Mouse (Mus musculus): Measurements from ENCODE around the gene Xirp2. TPM values are rescaled to one million over a fixed set of nuclear protein-coding genes. Genes with fewer than 3 reads are reported as not detected.

Gene Xirp2
- total and polyA plus RNA-seq, 2 experiments from 2014 or later = not detected

DNA sequence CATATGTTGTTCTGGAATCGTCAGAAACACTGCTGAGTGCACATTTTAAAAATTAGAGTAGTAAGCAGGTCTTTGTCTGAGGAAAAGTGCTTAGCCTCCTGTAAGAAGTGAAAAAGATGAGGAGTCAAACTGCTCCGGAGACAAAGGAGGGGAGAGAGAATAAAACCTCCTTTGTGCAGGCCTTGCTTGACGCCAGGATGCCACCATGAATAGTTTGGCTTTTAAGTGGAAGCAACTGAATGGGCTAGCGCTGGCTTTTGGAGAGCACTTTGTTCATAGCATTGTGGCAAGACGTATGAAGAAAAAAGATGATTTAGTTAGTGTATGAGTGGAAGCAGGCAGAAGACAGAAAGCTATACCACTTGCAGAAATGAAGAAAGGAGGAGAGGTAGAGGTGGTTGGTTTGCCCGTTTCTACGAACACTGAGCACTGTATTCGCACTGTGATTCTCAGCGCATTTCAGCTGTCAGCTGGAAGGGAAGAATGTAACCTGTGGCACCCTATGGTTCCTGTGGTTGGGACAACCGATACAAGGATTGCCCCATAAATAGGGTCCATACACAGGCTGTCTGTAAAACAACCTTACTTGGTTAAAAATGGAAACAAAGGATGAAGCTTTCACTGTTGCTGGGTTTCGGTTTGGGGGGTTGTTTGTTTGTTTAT is 42.8 kb downstream of the Xirp2 start:
- no peak overlapping the region for H3K4me2 ChIP-seq (ENCODE audit: low read depth)
- no peaks in the 10 kb centered on the region for H3K4me1 ChIP-seq (ENCODE audit: insufficient read depth)
- no peak overlapping the region for H3K9ac ChIP-seq
- ATAC-seq = peak; percentile 14; the same call in 1 of the 2 replicates
- H3K27ac ChIP-seq (ENCODE audit: low read depth, low read length) = no peak overlapping the region
- H3K27me3 ChIP-seq (ENCODE audit: insufficient read depth, low read length) = no peaks in the 10 kb centered on the region
- no peak for DNase-seq
- H3K36me3 ChIP-seq (ENCODE audit: insufficient read depth) = no peaks in the 10 kb centered on the region
- no peaks in the 10 kb centered on the region for H3K9me3 ChIP-seq (ENCODE audit: low read length)
- TF ChIP-seq CTCF (IDR thresholded peaks at IDR 0.05; ENCODE audit: low read depth) = no peak
- 20% methylated on average over 11 of the region's 11 CpGs for WGBS
- H3K4me3 ChIP-seq (ENCODE audit: low read depth, low read length) = no peak overlapping the region

DNA sequence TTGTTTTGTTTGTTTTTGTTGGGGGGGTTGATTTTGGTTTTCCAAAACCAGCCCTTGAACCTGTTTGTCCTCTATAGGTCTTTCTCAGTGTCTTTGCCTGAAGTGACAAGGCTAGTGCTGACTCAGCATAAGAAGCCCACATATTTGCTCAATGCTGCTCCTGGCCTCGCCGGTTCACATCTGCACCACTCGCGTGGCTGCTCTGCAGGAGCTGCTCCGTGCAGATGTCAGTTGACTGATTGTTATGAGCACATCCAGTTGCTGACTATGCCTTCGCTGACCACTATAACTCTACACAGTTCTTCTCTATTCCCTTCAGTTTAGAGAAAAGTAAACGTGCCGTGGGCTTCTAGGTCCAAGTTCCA is 43.3 kb downstream of the Xirp2 start:
- no peak for TF ChIP-seq CTCF (IDR thresholded peaks at IDR 0.05; ENCODE audit: low read depth)
- Histone ChIP-seq H3K4me1 (ENCODE audit: insufficient read depth) (no peaks in the 10 kb centered on the region), H3K4me2 (ENCODE audit: low read depth) (no peak overlapping the region), H3K9me3 (ENCODE audit: low read length) (no peaks in the 10 kb centered on the region), H3K36me3 (ENCODE audit: insufficient read depth) (no peaks in the 10 kb centered on the region), H3K27me3 (ENCODE audit: insufficient read depth, low read length) (no peaks in the 10 kb centered on the region), H3K9ac (no peak overlapping the region), H3K4me3 (ENCODE audit: low read depth, low read length) (no peak overlapping the region), H3K27ac (ENCODE audit: low read depth, low read length) (no peak overlapping the region)
- WGBS = 58% methylated on average over 8 of the region's 8 CpGs
- ATAC-seq (no peak), DNase-seq (no peak)

DNA sequence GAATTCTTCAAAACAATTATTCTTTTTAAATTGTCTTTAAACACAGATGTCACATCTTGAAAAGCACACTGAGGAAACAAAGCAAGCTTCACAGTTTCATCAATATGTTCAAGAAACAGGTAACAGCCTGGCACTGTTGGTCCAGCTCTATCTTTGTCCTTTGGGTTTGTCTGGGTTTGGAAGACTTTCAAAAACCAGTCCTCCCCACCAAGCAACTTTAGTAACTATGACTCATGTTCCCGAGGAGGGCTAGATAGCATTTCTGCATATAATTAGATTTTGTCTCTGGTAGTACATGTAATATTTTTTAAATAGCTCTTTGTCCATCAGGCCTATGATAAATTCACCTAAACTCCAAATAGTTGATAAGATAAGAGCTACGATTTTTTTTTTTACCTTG is 59.7 kb downstream of the Xirp2 start:
- no peak for ATAC-seq
- Histone ChIP-seq H3K9me3 (ENCODE audit: low read length) (no peaks in the 10 kb centered on the region), H3K4me2 (ENCODE audit: low read depth) (no peak overlapping the region), H3K27ac (ENCODE audit: low read depth, low read length) (no peak overlapping the region), H3K4me1 (ENCODE audit: insufficient read depth) (no peaks in the 10 kb centered on the region), H3K9ac (no peak overlapping the region), H3K36me3 (ENCODE audit: insufficient read depth) (no peaks in the 10 kb centered on the region), H3K27me3 (ENCODE audit: insufficient read depth, low read length) (no peaks in the 10 kb centered on the region), H3K4me3 (ENCODE audit: low read depth, low read length) (no peak overlapping the region)
- WGBS = 62% methylated on average over 2 of the region's 2 CpGs
- TF ChIP-seq CTCF (IDR thresholded peaks at IDR 0.05; ENCODE audit: low read depth) = no peak
- no peak for DNase-seq

DNA sequence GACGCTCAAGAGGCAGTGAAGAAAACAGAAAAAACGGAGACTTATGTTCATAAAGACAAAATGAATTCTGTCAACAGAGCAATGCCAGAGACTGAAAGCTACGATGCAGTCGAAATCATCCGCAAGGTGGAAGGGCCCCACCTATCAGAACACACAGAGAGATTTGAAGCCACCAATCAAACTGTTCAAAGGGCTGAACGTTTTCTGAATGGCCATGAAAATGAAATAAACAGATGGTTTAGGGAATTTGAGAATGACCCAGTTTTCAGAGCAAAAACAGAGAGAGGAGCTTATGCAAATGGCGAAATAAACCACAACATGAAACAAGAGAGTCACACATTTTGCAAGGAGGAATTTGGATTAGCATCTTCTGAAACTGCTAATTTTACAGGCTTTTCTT is 70.6 kb downstream of the Xirp2 start:
- Histone ChIP-seq H3K4me1 (ENCODE audit: insufficient read depth) (no peaks in the 10 kb centered on the region), H3K27me3 (ENCODE audit: insufficient read depth, low read length) (no peaks in the 10 kb centered on the region), H3K27ac (ENCODE audit: low read depth, low read length) (no peak overlapping the region), H3K36me3 (ENCODE audit: insufficient read depth) (no peaks in the 10 kb centered on the region), H3K9me3 (ENCODE audit: low read length) (no peaks in the 10 kb centered on the region), H3K4me2 (ENCODE audit: low read depth) (no peak overlapping the region), H3K9ac (no peak overlapping the region), H3K4me3 (ENCODE audit: low read depth, low read length) (no peak overlapping the region)
- DNase-seq = peak; percentile 14
- peak; percentile 79 for ATAC-seq
- WGBS = 77% methylated on average over 7 of the region's 7 CpGs
- TF ChIP-seq CTCF (IDR thresholded peaks at IDR 0.05; ENCODE audit: low read depth) = no peak

DNA sequence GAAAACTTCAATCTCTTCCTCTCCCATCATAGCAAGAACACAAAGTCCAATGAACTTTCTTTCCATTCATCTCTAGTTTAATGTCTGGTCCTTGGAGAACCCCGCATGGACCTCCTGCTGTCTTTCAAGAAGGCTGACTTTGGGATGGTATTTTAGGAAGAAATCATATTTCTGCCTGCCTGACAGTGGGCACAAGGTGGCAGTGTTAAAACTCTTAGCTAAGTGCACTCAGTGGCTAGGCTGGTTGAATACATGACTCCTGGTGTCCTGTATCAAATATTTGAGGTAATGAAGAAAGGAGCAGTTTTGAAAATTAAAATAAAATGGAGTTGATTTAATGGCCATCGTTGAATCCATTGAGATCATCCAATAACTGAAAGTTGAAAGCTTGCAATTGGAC is 89.5 kb downstream of the Xirp2 start:
- TF ChIP-seq CTCF (IDR thresholded peaks at IDR 0.05; ENCODE audit: low read depth) = peak; percentile 23
- DNase-seq (no peak), ATAC-seq (no peak)
- H3K9me3 ChIP-seq (ENCODE audit: low read length) = no peaks in the 10 kb centered on the region
- 96% methylated on average over 2 of the region's 2 CpGs for WGBS
- no peak overlapping the region for H3K4me2 ChIP-seq (ENCODE audit: low read depth)
- H3K27me3 ChIP-seq (ENCODE audit: insufficient read depth, low read length) = no peaks in the 10 kb centered on the region
- no peak overlapping the region for H3K9ac ChIP-seq
- H3K4me3 ChIP-seq (ENCODE audit: low read depth, low read length) = no peak overlapping the region
- H3K4me1 ChIP-seq (ENCODE audit: insufficient read depth) = no peaks in the 10 kb centered on the region
- no peaks in the 10 kb centered on the region for H3K36me3 ChIP-seq (ENCODE audit: insufficient read depth)
- no peak overlapping the region for H3K27ac ChIP-seq (ENCODE audit: low read depth, low read length)

DNA sequence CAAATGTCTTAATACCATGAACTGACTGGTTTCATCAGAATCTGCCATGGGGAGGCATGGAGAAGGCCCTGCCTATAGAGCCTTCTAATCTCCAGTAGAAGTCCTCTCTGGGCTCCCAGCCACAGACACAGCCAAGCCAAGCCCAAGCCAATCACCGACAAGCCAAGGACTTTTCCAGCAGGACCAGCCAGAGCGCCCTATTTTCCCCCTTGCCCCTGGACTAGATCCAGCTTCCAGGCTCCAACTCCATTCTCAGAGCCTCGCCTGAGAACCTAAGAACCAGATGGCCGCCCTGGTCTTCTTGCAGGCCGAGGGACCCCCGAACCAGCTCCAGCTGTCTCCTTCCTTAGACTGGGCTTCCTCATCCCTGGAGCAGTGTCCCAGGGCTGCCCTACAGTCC is 93.6 kb downstream of the Xirp2 start:
- DNase-seq = no peak
- H3K27me3 ChIP-seq (ENCODE audit: insufficient read depth, low read length) = no peaks in the 10 kb centered on the region
- no peak for TF ChIP-seq CTCF (IDR thresholded peaks at IDR 0.05; ENCODE audit: low read depth)
- H3K4me2 ChIP-seq (ENCODE audit: low read depth) = no peak overlapping the region
- whole genome bisulfite sequencing = 82% methylated on average over 6 of the region's 6 CpGs
- no peaks in the 10 kb centered on the region for H3K9me3 ChIP-seq (ENCODE audit: low read length)
- no peak for ATAC-seq
- no peak overlapping the region for H3K9ac ChIP-seq
- H3K36me3 ChIP-seq (ENCODE audit: insufficient read depth) = no peaks in the 10 kb centered on the region
- no peak overlapping the region for H3K4me3 ChIP-seq (ENCODE audit: low read depth, low read length)
- no peaks in the 10 kb centered on the region for H3K4me1 ChIP-seq (ENCODE audit: insufficient read depth)
- no peak overlapping the region for H3K27ac ChIP-seq (ENCODE audit: low read depth, low read length)

DNA sequence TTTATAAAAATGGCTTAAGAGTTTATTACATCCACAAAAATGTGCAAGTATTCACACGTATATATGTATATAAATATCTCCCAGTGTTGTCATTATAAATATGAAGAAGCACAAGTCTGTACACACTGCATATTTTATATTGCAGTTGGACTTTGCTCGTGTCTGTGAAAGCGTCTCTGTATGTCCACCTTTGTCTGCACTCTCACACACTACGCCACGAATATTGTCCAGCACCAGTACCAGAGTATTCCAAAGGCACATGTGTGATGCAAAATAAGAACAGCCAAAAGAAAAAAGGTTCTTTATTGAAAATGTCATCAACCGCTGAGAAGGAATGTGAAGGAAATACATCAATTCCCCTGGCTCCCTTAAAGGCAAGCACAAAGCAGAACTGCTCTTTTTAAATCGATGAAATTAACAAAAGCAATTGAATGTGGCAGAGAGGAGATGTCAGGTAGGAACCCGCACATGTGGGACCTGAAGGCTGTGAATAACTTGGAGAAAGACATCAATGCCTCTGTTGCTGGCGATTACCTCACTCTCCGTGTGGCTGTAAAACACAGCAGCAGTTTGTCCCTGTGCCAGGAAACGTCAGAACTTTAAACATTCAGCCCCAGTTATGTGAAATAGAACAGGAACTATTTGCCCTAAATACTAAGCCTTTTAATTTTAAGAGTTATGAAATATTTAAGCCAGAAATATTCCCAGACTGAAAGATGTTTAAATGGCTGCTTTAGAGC is 96.3 kb downstream of the Xirp2 start:
- 25% methylated on average over 11 of the region's 11 CpGs for WGBS
- no peak overlapping the region for H3K9ac ChIP-seq
- DNase-seq (peak; percentile 26), ATAC-seq (no peak)
- H3K36me3 ChIP-seq (ENCODE audit: insufficient read depth) = no peaks in the 10 kb centered on the region
- TF ChIP-seq CTCF (IDR thresholded peaks at IDR 0.05; ENCODE audit: low read depth) = no peak
- H3K9me3 ChIP-seq (ENCODE audit: low read length) = no peaks in the 10 kb centered on the region
- no peaks in the 10 kb centered on the region for H3K4me1 ChIP-seq (ENCODE audit: insufficient read depth)
- H3K27ac ChIP-seq (ENCODE audit: low read depth, low read length) = no peak overlapping the region
- peak overlapping the region; percentile 19; the same call in 1 of the 2 replicates for H3K4me2 ChIP-seq (ENCODE audit: low read depth)
- H3K27me3 ChIP-seq (ENCODE audit: insufficient read depth, low read length) = no peaks in the 10 kb centered on the region
- no peak overlapping the region for H3K4me3 ChIP-seq (ENCODE audit: low read depth, low read length)
